ENCODE assay signal across 11 mouse cellular contexts in genomic region chr1:159501911-159502310, GRCm38 (mm10). TPM values are rescaled to one million over a fixed set of nuclear protein-coding genes. Genes with fewer than 3 reads are reported as not detected.
"Had no signal": no experiment of that assay in that cellular context is flagged by ENCODE, and none has a peak within 500 bp of the region (broad histone marks: within the 10 kb centered on the region; RNA-seq: fewer than 3 reads in every experiment).

No protein-coding gene starts in this region.

- DNase-seq: liver, postnatal 0 days; lung, adult 2 months; lung, postnatal 14 days; lung, postnatal 36 days; midbrain, embryonic 14.5 days; right cerebral cortex, postnatal 14 days; thymus, adult 2 months; thymus, postnatal 25 days; thymus, postnatal 4 days had no signal

RNA-seq across cellular contexts. Expression of gene Tnr, which starts 21.7 kb away (rescaled TPM):
- total RNA-seq: megakaryocyte progenitor cell, adult 5-6 weeks; monocyte, adult 5-6 weeks had no signal
